25 mouse cellular contexts compared by ENCODE assay signal in the genomic region with DNA sequence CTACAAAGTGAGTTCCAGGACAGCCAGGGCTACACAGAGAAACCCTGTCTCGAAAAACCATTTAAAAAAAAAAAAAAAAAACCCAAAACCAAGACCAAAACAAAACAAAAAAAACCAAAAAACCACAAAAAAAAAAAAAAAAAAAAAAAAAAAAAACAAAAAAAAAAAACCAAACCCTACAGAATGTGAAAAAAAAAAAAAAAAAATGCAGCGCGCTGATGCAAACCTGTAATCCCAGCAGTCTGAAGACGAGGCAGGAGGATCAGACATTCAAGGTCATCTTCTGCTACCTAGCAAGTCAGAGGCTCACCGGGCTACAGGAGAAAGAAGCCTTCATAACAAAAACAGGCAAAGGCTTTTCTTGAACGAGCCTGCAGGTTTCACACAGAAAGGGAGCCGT. TPM values are rescaled to one million over a fixed set of nuclear protein-coding genes. Genes with fewer than 3 reads are reported as not detected.
DNase-seq lines count a peak whose midpoint lies in the region; ATAC-seq and TF ChIP-seq lines count a peak whose summit lies in the region.
"Had no signal": no experiment of that assay in that cellular context is flagged by ENCODE, and none has a peak within 500 bp of the region (broad histone marks: within the 10 kb centered on the region; RNA-seq: fewer than 3 reads in every experiment).

No protein-coding gene starts in this region.

- H3K9me3 ChIP-seq in heart, postnatal 0 days (replicated peaks; ENCODE audit: control insufficient read depth, low read length), result no peaks in the 10 kb centered on the region
- no peaks in the 10 kb centered on the region for H3K9me3 ChIP-seq in CH12.LX (replicated peaks; ENCODE audit: low read length)
- H3K9me3 ChIP-seq: embryonic facial prominence, embryonic 10.5 days; embryonic facial prominence, embryonic 13.5 days; forebrain, embryonic 12.5 days; heart, embryonic 15.5 days; hindbrain, embryonic 10.5 days; intestine, embryonic 15.5 days had no signal

- H3K79me2 ChIP-seq in CH12.LX (replicated peaks; ENCODE audit: control insufficient read depth, extremely low read depth, insufficient read depth, poor library complexity, severe bottlenecking), result no peaks in the 10 kb centered on the region

- in situ Hi-C loops in CH12.LX (cut with MboI; ENCODE audit: low pct_ligation_motif_present, low pct_unique_long_range_greater_than_20kb, low sequenced_read_pairs), result loop anchor here (25.0 kb wide), 1 partner anchor 222 kb away; no protein-coding TSS in a partner anchor

- DNase-seq in embryo, embryonic 10.5 days (ENCODE audit: low spot score), result peak; percentile 8
- DNase-seq in embryo, embryonic 9.5 days (ENCODE audit: extremely low spot score), result no peak
- no peak for DNase-seq in heart, postnatal 0 days (ENCODE audit: low spot score)
- no peak for DNase-seq in heart, postnatal 10 days
- DNase-seq in CH12.LX (ENCODE audit: extremely low read depth), result no peak
- peak; percentile 24 for DNase-seq in R1 (ENCODE audit: low read depth, low spot score)
- no peak for DNase-seq in left cerebral cortex, adult 2 months (ENCODE audit: extremely low spot score in 1 of 2, low spot score in 2 of 2)
- no peak for DNase-seq in thymus, postnatal 14 days
- DNase-seq: adrenal gland, postnatal 10 days; cerebellum, adult 11-12 months; cerebellum, adult 8-10 months; forebrain, postnatal 0 days; gastrocnemius, adult 2 months; gastrocnemius, postnatal 14 days; heart, adult 11 months; kidney, adult 11 months; kidney, adult 8-10 months had no signal

- 0 out of 2 replicates have a peak, but pooled peaks cover 8% of the 10 kb centered on the region for H3K4me1 ChIP-seq in heart, postnatal 0 days (ENCODE audit: control insufficient read depth, insufficient read depth)
- peaks cover 11 to 30% of the 10 kb centered on the region in 2 experiments for H3K4me1 ChIP-seq in CH12.LX (ENCODE audit: control insufficient read depth in 1 of 2, insufficient read depth in 2 of 2)
- H3K4me1 ChIP-seq: intestine, embryonic 15.5 days had no signal

- H3K27me3 ChIP-seq in heart, postnatal 0 days (ENCODE audit: control insufficient read depth, insufficient read depth, low read length), result no peaks in the 10 kb centered on the region
- H3K27me3 ChIP-seq in CH12.LX (replicated peaks), result no peaks in the 10 kb centered on the region
- H3K27me3 ChIP-seq: intestine, embryonic 15.5 days had no signal

- no peak for TF ChIP-seq RAD21 in CH12.LX (IDR thresholded peaks at IDR 0.05; ENCODE audit: low read depth, low read length)

- intact Hi-C loops in heart, postnatal 10 days (cut with DNase I), result no loop called here
- intact Hi-C loops in left cerebral cortex, adult 2 months (cut with DNase I), result no loop called here

- dilution Hi-C loops in CH12.LX (cut with MboI; ENCODE audit: extremely low pct_ligation_motif_present, extremely low pct_unique_long_range_greater_than_20kb, low sequenced_read_pairs), result no loop called here

- TF ChIP-seq CTCF in heart, postnatal 0 days (IDR thresholded peaks at IDR 0.05; ENCODE audit: low read depth), result no peak
- no peak for TF ChIP-seq CTCF in CH12.LX (conservative IDR thresholded peaks at IDR 0.05 in 1 of 2, IDR thresholded peaks at IDR 0.05 in 1 of 2; ENCODE audit: low read depth in 2 of 2, low read length in 2 of 2)
- no peak for TF ChIP-seq CTCF in left cerebral cortex, adult 2 months (IDR thresholded peaks at IDR 0.05)

- no peak for ATAC-seq in heart, postnatal 0 days (ENCODE audit: insufficient read depth, low read depth)
- ATAC-seq: forebrain, postnatal 0 days; intestine, embryonic 15.5 days had no signal

- TF ChIP-seq POLR2A in CH12.LX (IDR thresholded peaks at IDR 0.05; ENCODE audit: low read depth, low read length), result no peak

- no peaks in the 10 kb centered on the region for H3K36me3 ChIP-seq in heart, postnatal 0 days (replicated peaks; ENCODE audit: control insufficient read depth, insufficient read depth, low read length)
- H3K36me3 ChIP-seq in CH12.LX (replicated peaks in 1 of 2; ENCODE audit: control insufficient read depth in 1 of 2, insufficient read depth in 1 of 2, low read length in 1 of 2), result no peaks in the 10 kb centered on the region
- H3K36me3 ChIP-seq: embryonic facial prominence, embryonic 10.5 days; embryonic facial prominence, embryonic 13.5 days; forebrain, embryonic 12.5 days; heart, embryonic 15.5 days; hindbrain, embryonic 10.5 days; intestine, embryonic 15.5 days had no signal

- no peak overlapping the region for H3K9ac ChIP-seq in heart, postnatal 0 days (replicated peaks; ENCODE audit: low read depth, low read length)
- no peak overlapping the region for H3K9ac ChIP-seq in CH12.LX (ENCODE audit: insufficient read depth, low read depth)
- H3K9ac ChIP-seq: embryonic facial prominence, embryonic 13.5 days; forebrain, embryonic 12.5 days; forebrain, postnatal 0 days; heart, embryonic 15.5 days; hindbrain, embryonic 14.5 days; intestine, embryonic 15.5 days had no signal

- no peak for TF ChIP-seq EP300 in heart, postnatal 0 days (IDR thresholded peaks at IDR 0.05; ENCODE audit: low read depth)
- TF ChIP-seq EP300 in CH12.LX (IDR thresholded peaks at IDR 0.05; ENCODE audit: low read length), result no peak

- H3K4me2 ChIP-seq in heart, postnatal 0 days (ENCODE audit: low read depth, low read length), result 0 out of 2 replicates have a peak overlapping the region, but pooled peaks have one; percentile 33
- H3K4me2 ChIP-seq in CH12.LX (ENCODE audit: insufficient read depth, low read depth, poor library complexity, severe bottlenecking), result no peak overlapping the region
- H3K4me2 ChIP-seq: intestine, embryonic 15.5 days had no signal

- 62% methylated on average over 7 of the region's 7 CpGs for WGBS in heart, postnatal 0 days

- H3K4me3 ChIP-seq in heart, postnatal 0 days (ENCODE audit: low read depth, low read length), result no peak overlapping the region
- no peak overlapping the region for H3K4me3 ChIP-seq in CH12.LX (replicated peaks in 1 of 3; ENCODE audit: low read depth in 2 of 3, low read length in 2 of 3, poor library complexity in 1 of 3)
- H3K4me3 ChIP-seq in left cerebral cortex, adult 2 months, result no peak overlapping the region
- H3K4me3 ChIP-seq: embryonic facial prominence, embryonic 13.5 days; erythroblast, embryonic 14.5 days; forebrain, embryonic 12.5 days; gastrocnemius, adult 2 months; intestine, embryonic 15.5 days had no signal

- no peak overlapping the region for H3K27ac ChIP-seq in heart, postnatal 0 days (ENCODE audit: low read depth)
- no peak overlapping the region for H3K27ac ChIP-seq in CH12.LX (ENCODE audit: insufficient read depth, low read depth)
- H3K27ac ChIP-seq in left cerebral cortex, adult 2 months, result no peak overlapping the region
- H3K27ac ChIP-seq: embryonic facial prominence, embryonic 10.5 days; embryonic facial prominence, embryonic 13.5 days; forebrain, embryonic 12.5 days; gastrocnemius, adult 2 months; heart, embryonic 15.5 days; hindbrain, embryonic 10.5 days; hindbrain, embryonic 14.5 days; intestine, embryonic 15.5 days had no signal

TF ChIP-seq in CH12.LX, 34 proteins besides CTCF, POLR2A, EP300 and RAD21:
- TF ChIP-seq SIN3A (IDR thresholded peaks at IDR 0.05; ENCODE audit: low read length) (no peak), ZNF384 (IDR thresholded peaks at IDR 0.05; ENCODE audit: low read depth, low read length) (peak; percentile 79), USF1 (IDR thresholded peaks at IDR 0.05; ENCODE audit: low read depth, low read length) (no peak)

RNA-seq across cellular contexts. Expression of a gene that starts 57.4 kb away (rescaled TPM):
- total RNA-seq in heart, postnatal 0 days (2014; rRNA removed; ENCODE audit: low replicate concordance), result 12.9 and 24.3 TPM in 2 replicates
- polyA plus RNA-seq in heart, postnatal 0 days (2015; fragmentation: Nextera tagmentation; extraction: Ambion mirVana), result 19.8 and 23.6 TPM in 2 replicates
- 10 to 100 TPM; 13.0 to 14.1 TPM for total RNA-seq in heart, postnatal 10 days (2021)
- total RNA-seq in CH12.LX (2012; rRNA removed) (89.6 and 114 TPM in 2 replicates), CH12.LX (2014; rRNA removed) (225 and 243 TPM in 2 replicates)
- 232 and 241 TPM in 2 replicates for polyA plus RNA-seq in CH12.LX (2012; ENCODE audit: insufficient read length, low read depth)
- 10 to 100 TPM; 21.9 to 22.4 TPM for total RNA-seq in left cerebral cortex, adult 2 months (2021)

Comparison
In these comparisons a context has a peak if more than half of its experiments do, and no peak if none do; other contexts are left out.
1. DNase-seq: peak in embryo, embryonic 10.5 days (single experiment) and R1 (single experiment); none in embryo, embryonic 9.5 days (single experiment), heart, postnatal 0 days (single experiment), heart, postnatal 10 days (0 of 2), CH12.LX (single experiment), left cerebral cortex, adult 2 months (0 of 2) and thymus, postnatal 14 days (single experiment).